18 mouse cellular contexts compared by ENCODE assay signal in genomic region chr12:3430985-3431384, GRCm38 (mm10). TPM values are rescaled to one million over a fixed set of nuclear protein-coding genes. Genes with fewer than 3 reads are reported as not detected.
DNase-seq lines count a peak whose midpoint lies in the region; ATAC-seq and TF ChIP-seq lines count a peak whose summit lies in the region.
"Had no signal": no experiment of that assay in that cellular context is flagged by ENCODE, and none has a peak within 500 bp of the region (broad histone marks: within the 10 kb centered on the region; RNA-seq: fewer than 3 reads in every experiment).

No protein-coding gene starts in this region.

- no peak for DNase-seq in liver, adult 2 months (ENCODE audit: extremely low read depth, low read depth, low spot score)
- DNase-seq in liver (no peak), A20 (ENCODE audit: low read depth, low spot score) (peak; percentile 49), ES-CJ7 (ENCODE audit: low read depth, low spot score) (peak; percentile 63)
- DNase-seq in splenic B cell, adult 2 months (ENCODE audit: low read depth, low spot score), result peak; percentile 38
- no peak for DNase-seq in embryo, embryonic 11 days
- DNase-seq: adrenal gland, postnatal 36 days; cerebellum, adult 11-12 months; cerebellum, postnatal 14 days; layer of hippocampus, adult 9-11 months; lung, adult 2 months; lung, postnatal 4 days; right cerebral cortex, postnatal 4 days had no signal

- TF ChIP-seq POLR2A in liver, adult 2 months (IDR thresholded peaks at IDR 0.05; ENCODE audit: extremely low read depth, insufficient read depth, low read length), result no peak

- peaks cover 17% of the 10 kb centered on the region for H3K79me2 ChIP-seq in liver, adult 2 months (ENCODE audit: control insufficient read depth, insufficient read depth, low read length)

- no peak overlapping the region for H3K4me3 ChIP-seq in liver, adult 2 months (ENCODE audit: insufficient read depth, low read depth, low read length)
- H3K4me3 ChIP-seq: heart, embryonic 13.5 days; limb, embryonic 13.5 days had no signal

- 0 out of 2 replicates have a peak, but pooled peaks cover 2% of the 10 kb centered on the region for H3K36me3 ChIP-seq in liver, adult 2 months (ENCODE audit: control insufficient read depth, insufficient read depth, low read length)
- peaks cover 3% of the 10 kb centered on the region; the same call in 1 of the 2 replicates for H3K36me3 ChIP-seq in splenic B cell, adult 2 months (ENCODE audit: control insufficient read depth, insufficient read depth, low read length, poor library complexity, severe bottlenecking)

- 0 out of 2 replicates have a peak, but pooled peaks have one; percentile 2 for TF ChIP-seq CTCF in liver, adult 2 months (IDR thresholded peaks at IDR 0.05; ENCODE audit: low read depth, low read length)

- H3K27me3 ChIP-seq in liver, adult 2 months (ENCODE audit: control insufficient read depth, insufficient read depth, low read length), result no peaks in the 10 kb centered on the region
- no peaks in the 10 kb centered on the region for H3K27me3 ChIP-seq in splenic B cell, adult 2 months (ENCODE audit: control insufficient read depth, insufficient read depth, low read length, poor library complexity, severe bottlenecking)
- H3K27me3 ChIP-seq: heart, embryonic 13.5 days; limb, embryonic 13.5 days; Patski had no signal

- peaks cover 17% of the 10 kb centered on the region for H3K4me1 ChIP-seq in liver, adult 2 months (ENCODE audit: control insufficient read depth, insufficient read depth, low read length)

- no peak overlapping the region for H3K27ac ChIP-seq in liver, adult 2 months (replicated peaks; ENCODE audit: insufficient read depth, low read depth, low read length)
- H3K27ac ChIP-seq: heart, embryonic 13.5 days; limb, embryonic 13.5 days had no signal

- ATAC-seq in erythroblast, adult 5-6 weeks (replicated peaks; ENCODE audit: low FRiP score, poor library complexity, severe bottlenecking), result no peak
- ATAC-seq: hindbrain, embryonic 16.5 days; Patski had no signal

- H3K9ac ChIP-seq in liver, adult 2 months (ENCODE audit: low read depth, low read length), result no peak overlapping the region
- H3K9ac ChIP-seq: heart, embryonic 13.5 days; limb, embryonic 13.5 days had no signal

RNA-seq across cellular contexts. Expression of gene Asxl2, which starts 4.3 kb away (rescaled TPM):
- total RNA-seq in liver, adult 2 months (2014; rRNA removed), result 18.3 and 18.6 TPM in 2 replicates
- polyA plus RNA-seq in liver, adult 2 months (2012; rRNA removed), result 3.7 and 4.2 TPM in 2 replicates
- total RNA-seq in erythroblast, adult 5-6 weeks (2015; ENCODE audit: low replicate concordance), result 21.9 and 23.0 TPM in 2 replicates
- 25.2 and 36.8 TPM in 2 replicates for total RNA-seq in erythroblast, adult 5-6 weeks (2017; ENCODE audit: low replicate concordance)

Comparison
In these comparisons a context has a peak if more than half of its experiments do, and no peak if none do; other contexts are left out.
1. DNase-seq: peak in A20 (single experiment), ES-CJ7 (single experiment) and splenic B cell, adult 2 months (single experiment); none in liver, adult 2 months (single experiment), liver (single experiment) and embryo, embryonic 11 days (single experiment).